Mouse (Mus musculus): ENCODE data around the gene Ppfibp1. TPM values are rescaled to one million over a fixed set of nuclear protein-coding genes. Genes with fewer than 3 reads are reported as not detected.

Gene Ppfibp1
- total and polyA plus RNA-seq, 2 experiments from 2014 or later, result 39.5 to 43.0 TPM

- no peak for DNase-seq (ENCODE audit: low spot score)
- Histone ChIP-seq H3K27me3 (ENCODE audit: control insufficient read depth, insufficient read depth, low read length) (no peaks in the 10 kb centered on the region), H3K4me2 (ENCODE audit: low read depth, low read length) (no peak overlapping the region), H3K27ac (ENCODE audit: low read depth) (0 out of 2 replicates have a peak overlapping the region, but pooled peaks have one; percentile 1), H3K36me3 (replicated peaks; ENCODE audit: control insufficient read depth, insufficient read depth, low read length) (peaks cover 60% of the 10 kb centered on the region), H3K4me1 (ENCODE audit: control insufficient read depth, insufficient read depth) (no peaks in the 10 kb centered on the region), H3K4me3 (ENCODE audit: low read depth, low read length) (no peak overlapping the region), H3K9me3 (replicated peaks; ENCODE audit: control insufficient read depth, low read length) (no peaks in the 10 kb centered on the region), H3K9ac (replicated peaks; ENCODE audit: low read depth, low read length) (no peak overlapping the region)
- TF ChIP-seq CTCF (IDR thresholded peaks at IDR 0.05; ENCODE audit: low read depth) (no peak), EP300 (IDR thresholded peaks at IDR 0.05; ENCODE audit: low read depth) (no peak)
- WGBS, result 70% methylated on average over 6 of the region's 6 CpGs
- ATAC-seq (ENCODE audit: insufficient read depth, low read depth), result no peak
These were observed 123.3 kb downstream of the Ppfibp1 start for GRCm38 (mm10) chr6:147011555-147011954.

- no peak for DNase-seq (ENCODE audit: low spot score)
- Histone ChIP-seq H3K27ac (ENCODE audit: low read depth) (0 out of 2 replicates have a peak overlapping the region, but pooled peaks have one; percentile 1), H3K4me1 (ENCODE audit: control insufficient read depth, insufficient read depth) (no peaks in the 10 kb centered on the region), H3K4me2 (ENCODE audit: low read depth, low read length) (no peak overlapping the region), H3K27me3 (ENCODE audit: control insufficient read depth, insufficient read depth, low read length) (no peaks in the 10 kb centered on the region), H3K4me3 (ENCODE audit: low read depth, low read length) (no peak overlapping the region), H3K9me3 (replicated peaks; ENCODE audit: control insufficient read depth, low read length) (no peaks in the 10 kb centered on the region), H3K36me3 (replicated peaks; ENCODE audit: control insufficient read depth, insufficient read depth, low read length) (peaks cover 60% of the 10 kb centered on the region), H3K9ac (replicated peaks; ENCODE audit: low read depth, low read length) (no peak overlapping the region)
- TF ChIP-seq CTCF (IDR thresholded peaks at IDR 0.05; ENCODE audit: low read depth) (no peak), EP300 (IDR thresholded peaks at IDR 0.05; ENCODE audit: low read depth) (no peak)
- ATAC-seq (ENCODE audit: insufficient read depth, low read depth), result no peak
- whole genome bisulfite sequencing, result 70% methylated on average over 6 of the region's 6 CpGs
These were observed 123.7 kb downstream of the Ppfibp1 start for GRCm38 (mm10) chr6:147011977-147012376.

- 79% methylated on average over 1 of the region's 1 CpGs for WGBS
- TF ChIP-seq CTCF (IDR thresholded peaks at IDR 0.05; ENCODE audit: low read depth), result peak; percentile 38
- TF ChIP-seq EP300 (IDR thresholded peaks at IDR 0.05; ENCODE audit: low read depth), result no peak
- H3K9ac ChIP-seq (replicated peaks; ENCODE audit: low read depth, low read length), result no peak overlapping the region
- no peaks in the 10 kb centered on the region for H3K27me3 ChIP-seq (ENCODE audit: control insufficient read depth, insufficient read depth, low read length)
- DNase-seq (ENCODE audit: low spot score) (no peak), ATAC-seq (ENCODE audit: insufficient read depth, low read depth) (no peak)
- H3K9me3 ChIP-seq (replicated peaks; ENCODE audit: control insufficient read depth, low read length), result no peaks in the 10 kb centered on the region
- no peak overlapping the region for H3K4me3 ChIP-seq (ENCODE audit: low read depth, low read length)
- peaks cover 67% of the 10 kb centered on the region for H3K36me3 ChIP-seq (replicated peaks; ENCODE audit: control insufficient read depth, insufficient read depth, low read length)
- no peak overlapping the region for H3K4me2 ChIP-seq (ENCODE audit: low read depth, low read length)
- H3K4me1 ChIP-seq (ENCODE audit: control insufficient read depth, insufficient read depth), result no peaks in the 10 kb centered on the region
- no peak overlapping the region for H3K27ac ChIP-seq (ENCODE audit: low read depth)
These were observed 125.3 kb downstream of the Ppfibp1 start for GRCm38 (mm10) chr6:147013546-147013945.

GRCm38 (mm10) chr6:147017906-147018305 is 129.6 kb downstream of the Ppfibp1 start:
- peaks cover 12% of the 10 kb centered on the region for H3K4me1 ChIP-seq (ENCODE audit: control insufficient read depth, insufficient read depth)
- H3K9me3 ChIP-seq (replicated peaks; ENCODE audit: control insufficient read depth, low read length), result no peaks in the 10 kb centered on the region
- H3K4me3 ChIP-seq (ENCODE audit: low read depth, low read length), result no peak overlapping the region
- TF ChIP-seq EP300 (IDR thresholded peaks at IDR 0.05; ENCODE audit: low read depth) (no peak), CTCF (IDR thresholded peaks at IDR 0.05; ENCODE audit: low read depth) (no peak)
- peaks cover 80% of the 10 kb centered on the region for H3K36me3 ChIP-seq (replicated peaks; ENCODE audit: control insufficient read depth, insufficient read depth, low read length)
- 90% methylated on average over 4 of the region's 4 CpGs for WGBS
- no peak overlapping the region for H3K4me2 ChIP-seq (ENCODE audit: low read depth, low read length)
- H3K9ac ChIP-seq (replicated peaks; ENCODE audit: low read depth, low read length), result no peak overlapping the region
- no peak for ATAC-seq (ENCODE audit: insufficient read depth, low read depth)
- H3K27ac ChIP-seq (ENCODE audit: low read depth), result no peak overlapping the region
- no peak for DNase-seq (ENCODE audit: low spot score)
- H3K27me3 ChIP-seq (ENCODE audit: control insufficient read depth, insufficient read depth, low read length), result no peaks in the 10 kb centered on the region

GRCm38 (mm10) chr6:147018364-147018763 is 130.1 kb downstream of the Ppfibp1 start:
- DNase-seq (ENCODE audit: low spot score), result no peak
- Histone ChIP-seq H3K9me3 (replicated peaks; ENCODE audit: control insufficient read depth, low read length) (no peaks in the 10 kb centered on the region), H3K27me3 (ENCODE audit: control insufficient read depth, insufficient read depth, low read length) (no peaks in the 10 kb centered on the region), H3K36me3 (replicated peaks; ENCODE audit: control insufficient read depth, insufficient read depth, low read length) (peaks cover 78% of the 10 kb centered on the region), H3K4me3 (ENCODE audit: low read depth, low read length) (no peak overlapping the region), H3K4me1 (ENCODE audit: control insufficient read depth, insufficient read depth) (peaks cover 14% of the 10 kb centered on the region), H3K27ac (ENCODE audit: low read depth) (no peak overlapping the region), H3K4me2 (ENCODE audit: low read depth, low read length) (no peak overlapping the region), H3K9ac (replicated peaks; ENCODE audit: low read depth, low read length) (no peak overlapping the region)
- ATAC-seq (ENCODE audit: insufficient read depth, low read depth), result no peak
- WGBS, result 95% methylated on average over 5 of the region's 5 CpGs
- TF ChIP-seq CTCF (IDR thresholded peaks at IDR 0.05; ENCODE audit: low read depth) (no peak), EP300 (IDR thresholded peaks at IDR 0.05; ENCODE audit: low read depth) (no peak)

GRCm38 (mm10) chr6:147021181-147021580 is 132.9 kb downstream of the Ppfibp1 start:
- no peak for DNase-seq (ENCODE audit: low spot score)
- Histone ChIP-seq H3K27me3 (ENCODE audit: control insufficient read depth, insufficient read depth, low read length) (no peaks in the 10 kb centered on the region), H3K4me2 (ENCODE audit: low read depth, low read length) (no peak overlapping the region), H3K27ac (ENCODE audit: low read depth) (no peak overlapping the region), H3K9me3 (replicated peaks; ENCODE audit: control insufficient read depth, low read length) (no peaks in the 10 kb centered on the region), H3K36me3 (replicated peaks; ENCODE audit: control insufficient read depth, insufficient read depth, low read length) (peaks cover 80% of the 10 kb centered on the region), H3K4me3 (ENCODE audit: low read depth, low read length) (no peak overlapping the region), H3K4me1 (ENCODE audit: control insufficient read depth, insufficient read depth) (peaks cover 16% of the 10 kb centered on the region), H3K9ac (replicated peaks; ENCODE audit: low read depth, low read length) (no peak overlapping the region)
- TF ChIP-seq CTCF (IDR thresholded peaks at IDR 0.05; ENCODE audit: low read depth) (no peak), EP300 (IDR thresholded peaks at IDR 0.05; ENCODE audit: low read depth) (no peak)
- 96% methylated on average over 5 of the region's 5 CpGs for WGBS
- ATAC-seq (ENCODE audit: insufficient read depth, low read depth), result no peak

Measured in heart, postnatal 0 days (tissue).